Mouse (Mus musculus) forelimb bud, embryonic 11.5 days (tissue): ENCODE results near the gene Ankrd26.
"Not testable (repeated sequence)": the region's sequence is repeated elsewhere in the genome, so short reads cannot be mapped to it uniquely, and the experiment has no call there.

ENCODE experiments used
- DNase-seq: peaks from one replicate; pipeline ENCODE4 v3.0.0-alpha.2; 2012; ENCODE audit warnings: low read depth, low spot score

Gene Ankrd26

DNA sequence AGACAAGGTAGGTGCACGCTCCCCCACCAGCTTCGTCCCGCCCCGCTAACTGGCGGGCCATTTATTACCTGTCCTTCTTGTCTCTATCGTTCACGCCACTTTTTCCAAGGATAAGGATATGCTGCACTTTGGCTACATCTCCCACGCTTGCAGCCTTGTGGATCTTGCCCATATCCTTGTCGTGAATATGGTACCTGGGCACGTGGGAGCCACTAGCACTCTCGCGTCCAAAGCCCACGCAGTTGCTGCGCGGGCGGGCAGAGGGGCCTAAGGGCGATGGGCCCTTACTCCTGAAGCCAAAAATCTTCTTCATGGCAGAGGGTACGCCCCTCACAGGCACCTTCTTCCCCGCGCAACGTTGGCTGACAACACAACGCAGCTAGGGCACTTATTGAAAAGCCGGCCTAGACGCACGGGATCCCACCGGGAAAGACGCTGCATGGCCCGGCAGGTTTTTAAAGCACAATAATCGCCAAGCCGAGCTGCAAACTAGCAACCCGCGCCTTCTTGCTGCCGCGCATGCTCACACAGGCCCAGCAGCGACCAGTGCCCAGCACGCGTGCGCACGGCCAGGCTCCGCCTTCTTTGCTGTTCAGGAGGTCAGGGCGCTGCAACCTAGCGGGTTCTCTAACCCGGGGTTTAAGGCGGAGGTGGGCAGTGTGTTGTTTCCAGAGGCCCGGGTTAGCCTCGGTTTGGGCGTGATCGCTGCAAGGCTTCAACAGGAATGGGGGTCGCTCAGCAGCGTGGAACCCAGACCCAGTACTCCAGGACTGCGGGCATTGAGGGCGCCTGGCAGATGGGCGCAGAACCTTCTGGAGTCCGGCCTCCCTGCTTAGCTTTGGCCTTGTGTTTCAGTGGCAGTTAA is at the start of gene Ankrd26:
Gene Ankrd26, minus strand, starts transcription at position 482 of the 865 bp plus-strand sequence.
- peak; percentile 93 for DNase-seq

DNA sequence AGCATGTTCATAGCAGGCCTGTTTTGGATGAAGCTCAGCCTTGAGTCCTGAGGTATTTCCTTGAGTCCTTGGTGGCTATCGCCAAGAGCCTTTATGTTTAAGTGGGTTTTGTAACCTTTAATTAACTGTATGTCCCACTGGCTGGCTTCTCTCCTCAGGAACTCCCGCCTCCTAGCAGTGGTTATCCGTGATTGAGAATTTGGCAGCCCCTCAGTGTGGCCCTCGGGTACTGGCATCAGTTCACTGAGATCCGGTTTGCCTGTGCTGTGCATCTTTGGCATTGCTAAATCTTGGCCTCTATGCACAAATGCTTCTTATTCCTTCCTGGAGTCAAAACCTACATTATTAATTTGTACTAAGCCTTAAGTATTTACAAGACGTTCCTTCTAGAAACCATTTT is 46.9 kb upstream of the Ankrd26 start:
- DNase-seq, result no peak

- no peak for DNase-seq
Measured at GRCm38 (mm10) chr6:118605974-118606373, 43.9 kb upstream of the Ankrd26 start.

DNA sequence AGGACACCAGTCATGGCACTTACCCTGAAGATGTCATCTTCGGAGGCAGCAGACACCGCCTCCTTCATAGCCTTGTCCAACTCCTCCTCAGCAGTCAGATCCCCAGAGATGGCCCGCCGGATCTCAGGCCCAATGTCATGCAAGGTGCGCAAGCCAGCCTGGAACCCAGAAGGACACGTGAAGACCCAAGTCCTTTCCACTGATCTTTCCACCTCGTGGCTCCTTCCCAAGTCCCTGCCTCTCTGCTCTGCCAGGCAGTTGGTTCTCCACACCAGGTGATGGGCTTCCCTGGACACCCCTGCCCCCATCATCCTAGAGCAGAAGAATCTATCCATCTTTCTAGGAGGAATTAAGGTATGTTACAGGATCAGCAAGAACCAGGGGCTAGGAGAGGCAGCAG is 41.8 kb upstream of the Ankrd26 start:
- DNase-seq, result no peak

DNA sequence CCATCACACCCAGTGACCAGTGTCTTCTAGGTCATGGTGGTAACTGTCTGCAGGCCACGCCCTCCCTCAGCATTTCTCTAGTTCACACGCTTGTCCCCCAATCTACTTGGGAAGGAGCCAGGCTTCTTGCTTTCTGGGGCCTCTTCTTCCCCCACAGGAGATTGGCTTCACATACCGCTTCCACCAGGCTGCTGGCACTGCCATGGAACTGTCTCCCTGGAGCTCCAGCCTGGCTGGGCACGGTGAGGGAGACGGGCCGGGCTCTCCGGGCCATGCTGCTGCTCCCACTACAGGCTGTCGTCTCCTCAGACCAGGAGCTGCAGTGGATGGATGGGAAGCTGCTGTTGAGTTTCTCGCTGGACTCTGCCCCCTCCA is 33.6 kb upstream of the Ankrd26 start:
- no peak for DNase-seq

- DNase-seq, result no peak
Measured at GRCm38 (mm10) chr6:118594833-118595680, 33.0 kb upstream of the Ankrd26 start.

- no peak for DNase-seq
Measured at GRCm38 (mm10) chr6:118594070-118594469, 32.0 kb upstream of the Ankrd26 start.

GRCm38 (mm10) chr6:118593377-118594061 is 31.5 kb upstream of the Ankrd26 start:
- peak; percentile 19 for DNase-seq

DNA sequence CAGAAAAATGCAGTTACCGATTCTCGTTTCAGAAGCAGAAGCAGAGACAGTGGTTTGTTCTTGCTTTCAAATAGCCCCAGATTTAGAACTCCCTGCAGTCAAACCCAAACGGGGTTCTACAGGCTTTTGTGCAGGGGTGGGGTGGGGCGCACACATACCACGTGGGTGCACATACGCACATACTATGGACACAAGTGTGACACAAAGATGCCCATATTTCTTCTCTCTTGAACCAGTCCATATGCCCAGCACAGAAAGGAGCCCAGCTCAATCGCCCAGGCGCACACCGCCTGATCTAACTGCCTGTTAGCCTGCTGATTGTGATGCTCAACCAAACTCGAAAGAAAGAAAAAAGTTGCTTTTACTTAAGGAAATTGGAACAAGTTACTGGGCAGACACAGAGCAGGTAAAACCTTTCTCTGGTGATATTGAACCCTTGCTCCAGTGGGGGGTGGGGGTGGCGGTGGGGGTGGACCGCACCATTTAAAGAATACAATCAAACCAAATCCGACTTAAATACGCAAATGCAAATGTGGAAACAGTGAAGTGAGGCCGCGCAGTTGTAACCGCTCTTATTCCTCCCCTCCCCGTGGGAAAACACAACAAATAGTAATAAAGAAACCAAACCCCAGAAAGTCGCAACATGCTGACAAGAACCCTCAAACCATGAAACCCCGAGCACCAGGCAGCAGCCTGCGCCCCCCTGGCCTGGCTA is 30.8 kb upstream of the Ankrd26 start:
- DNase-seq, result no peak

GRCm38 (mm10) chr6:118578741-118579140 is 16.7 kb upstream of the Ankrd26 start:
- not testable (repeated sequence) for DNase-seq

DNA sequence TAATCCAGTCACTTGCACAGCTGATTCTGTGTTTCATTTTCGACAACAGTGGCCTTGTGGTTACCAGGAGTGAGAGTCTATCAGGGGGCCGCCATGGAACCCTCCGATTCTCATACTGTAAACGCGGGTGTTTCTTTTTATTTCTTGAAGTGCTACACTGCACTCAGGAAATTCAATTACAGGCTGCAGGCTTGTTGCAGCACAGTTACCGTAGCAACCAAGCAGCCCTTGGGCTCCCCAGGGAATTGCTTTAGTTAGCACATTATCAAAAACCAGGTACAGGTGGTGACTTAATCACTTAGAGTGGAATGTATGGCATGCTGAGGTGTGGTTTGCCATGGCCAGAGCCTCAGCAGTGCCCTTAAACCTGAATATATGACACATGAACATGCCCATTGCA is 12.3 kb upstream of the Ankrd26 start:
- DNase-seq, result peak; percentile 83

- DNase-seq, result no peak
Measured at GRCm38 (mm10) chr6:118567816-118568215, 5.8 kb upstream of the Ankrd26 start.

- no peak for DNase-seq
Measured at GRCm38 (mm10) chr6:118561225-118561624, 801 bp downstream of the Ankrd26 start.

GRCm38 (mm10) chr6:118538627-118539026 is 23.4 kb downstream of the Ankrd26 start:
- DNase-seq, result no peak

GRCm38 (mm10) chr6:118537201-118537600 is 24.8 kb downstream of the Ankrd26 start:
- not testable (repeated sequence) for DNase-seq

GRCm38 (mm10) chr6:118535321-118535720 is 26.7 kb downstream of the Ankrd26 start:
- DNase-seq, result no peak

DNA sequence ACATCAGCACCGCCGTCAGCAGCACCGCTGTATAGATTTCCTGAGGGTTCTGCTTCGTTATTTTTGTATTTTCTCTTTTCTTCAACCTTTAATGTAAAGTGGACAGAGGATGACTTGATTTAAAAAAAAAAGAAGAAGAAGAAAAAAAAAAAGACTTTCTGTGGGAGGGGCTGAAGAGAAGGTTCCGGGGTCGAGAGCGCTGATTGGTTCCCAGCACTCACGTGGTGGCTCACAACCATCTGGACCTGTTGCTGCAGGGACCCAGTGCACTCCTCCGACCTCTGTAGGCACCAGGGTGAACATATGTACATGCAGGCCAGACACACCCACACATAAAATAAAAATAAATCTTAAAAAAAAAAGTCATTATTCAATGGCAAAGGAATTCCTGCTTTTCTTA is 28.6 kb downstream of the Ankrd26 start:
- no peak for DNase-seq

DNA sequence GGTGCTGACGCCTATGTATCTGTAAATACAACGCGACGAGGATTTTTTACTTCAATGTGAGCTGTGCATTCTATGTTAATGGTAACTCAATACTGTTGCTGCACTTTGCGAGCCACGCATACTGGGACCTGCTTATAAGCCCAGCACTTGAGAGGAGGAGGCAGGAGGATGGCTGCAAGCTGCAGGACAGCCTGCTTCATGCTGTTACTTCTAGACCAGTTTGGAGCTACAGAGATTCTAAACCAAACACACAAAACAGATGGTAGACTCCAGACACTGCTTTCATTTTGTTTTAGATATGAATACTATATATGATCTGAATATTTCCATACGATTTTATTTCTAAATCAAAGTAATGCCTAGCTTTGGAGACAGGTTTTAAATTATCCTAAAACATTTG is 41.4 kb downstream of the Ankrd26 start:
- DNase-seq, result no peak

GRCm38 (mm10) chr6:118513335-118514012 is 48.6 kb downstream of the Ankrd26 start:
- DNase-seq, result no peak

DNA sequence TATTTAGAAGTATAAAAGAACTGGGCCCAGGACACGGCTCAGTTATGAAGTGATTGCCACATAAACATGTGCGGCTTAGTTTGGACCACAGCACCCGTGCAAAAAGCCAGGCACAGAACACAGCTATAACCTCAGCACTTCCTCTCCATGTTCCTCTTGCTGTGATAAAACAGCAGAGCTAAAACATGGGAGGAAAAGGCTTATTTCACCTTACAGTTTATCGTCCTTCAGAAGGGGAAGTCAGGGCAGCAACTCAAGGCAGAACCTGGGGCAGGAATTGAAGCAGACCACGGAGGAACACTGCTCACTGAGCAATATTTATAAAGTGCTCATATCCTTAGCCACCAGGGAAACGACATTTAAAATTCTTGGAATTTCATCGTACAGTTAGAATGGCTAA is 63.0 kb downstream of the Ankrd26 start:
- DNase-seq, result no peak

GRCm38 (mm10) chr6:118482125-118482524 is 79.9 kb downstream of the Ankrd26 start:
- DNase-seq, result no peak
